Mouse (Mus musculus) lung, postnatal 4 days (tissue): ENCODE results near the gene Osbpl9.
A peak's percentile ranks its signal among the peaks of the same experiment; 100 is the strongest.

ENCODE experiments used
- DNase-seq, 2 experiments: peaks; one replicate each; pipeline ENCODE4 v3.0.0; 2021

The Osbpl9 gene

DNA sequence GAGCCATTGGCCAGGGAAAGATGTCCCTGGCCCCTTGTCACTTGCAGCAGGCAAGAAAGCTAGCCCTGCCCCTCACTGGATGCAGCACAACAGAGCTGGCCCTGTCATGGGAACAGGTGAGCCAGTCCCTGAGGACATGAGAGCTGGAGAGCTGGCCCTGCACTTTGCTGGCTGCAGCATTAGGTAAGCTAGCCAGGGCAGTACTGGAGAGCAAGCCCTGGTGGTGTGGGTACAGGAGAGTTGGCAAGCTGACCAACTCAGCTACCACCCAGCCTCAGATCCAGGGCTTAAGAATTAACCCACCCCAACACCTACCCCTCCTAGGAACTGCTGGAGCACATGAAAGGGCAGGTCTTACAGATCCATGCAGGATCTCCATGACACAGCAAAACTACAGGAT is 73.1 kb downstream of the Osbpl9 start:
- no peak for DNase-seq

DNA sequence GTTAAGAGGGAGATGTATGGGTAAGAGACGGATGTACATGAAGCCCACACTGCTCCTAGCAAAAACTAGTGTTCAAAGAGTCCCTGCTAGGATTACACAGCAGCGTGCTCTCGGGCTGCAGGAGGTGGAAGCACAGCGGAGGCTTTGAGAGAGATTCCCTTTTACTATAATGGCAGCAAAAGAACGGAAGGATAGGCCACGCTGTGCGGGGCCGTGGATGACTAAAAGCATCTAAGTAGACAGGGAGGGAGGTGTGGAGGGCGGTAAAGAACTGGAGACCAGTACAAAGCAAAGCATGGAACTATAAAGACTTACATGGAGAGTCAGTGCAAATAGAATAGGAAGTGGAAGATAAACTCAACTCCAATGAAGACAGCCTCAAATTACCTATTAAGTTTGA is 74.1 kb downstream of the Osbpl9 start:
- no peak for DNase-seq

DNA sequence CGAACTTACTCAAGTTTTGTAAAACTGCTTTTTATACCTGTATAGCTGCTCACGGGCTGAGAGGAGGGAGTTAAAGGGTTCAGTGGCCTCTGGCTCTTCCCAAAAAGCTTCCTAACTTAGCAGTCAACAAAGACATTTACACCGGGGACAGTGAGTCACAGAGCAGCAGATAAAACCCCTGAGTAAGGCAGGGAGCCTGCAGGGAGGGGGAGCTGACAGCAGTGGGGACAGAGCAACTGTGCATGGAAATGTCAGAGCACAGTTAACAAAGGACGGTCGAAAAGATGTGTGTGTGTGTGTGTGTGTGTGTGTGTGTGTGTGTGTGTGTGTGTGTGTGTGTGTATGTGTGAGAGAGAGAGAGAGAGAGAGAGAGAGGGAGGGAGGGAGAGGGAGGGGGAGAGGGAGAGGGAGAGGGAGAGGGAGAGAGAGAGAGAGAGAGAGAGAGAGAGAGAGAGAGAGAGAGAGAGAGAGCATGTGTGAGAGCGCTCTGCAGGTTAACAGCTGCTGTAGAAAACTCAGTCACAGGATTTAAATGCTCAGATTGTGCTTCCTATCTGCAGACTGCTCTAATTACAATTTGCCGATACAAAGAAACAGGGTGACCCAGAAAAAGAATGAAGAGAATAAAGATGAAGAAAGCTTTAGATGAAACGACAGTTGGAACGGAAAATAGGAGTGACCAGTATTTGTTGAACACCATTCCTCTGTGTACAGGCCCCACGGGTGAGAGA is 75.1 kb downstream of the Osbpl9 start:
- DNase-seq = no peak

DNA sequence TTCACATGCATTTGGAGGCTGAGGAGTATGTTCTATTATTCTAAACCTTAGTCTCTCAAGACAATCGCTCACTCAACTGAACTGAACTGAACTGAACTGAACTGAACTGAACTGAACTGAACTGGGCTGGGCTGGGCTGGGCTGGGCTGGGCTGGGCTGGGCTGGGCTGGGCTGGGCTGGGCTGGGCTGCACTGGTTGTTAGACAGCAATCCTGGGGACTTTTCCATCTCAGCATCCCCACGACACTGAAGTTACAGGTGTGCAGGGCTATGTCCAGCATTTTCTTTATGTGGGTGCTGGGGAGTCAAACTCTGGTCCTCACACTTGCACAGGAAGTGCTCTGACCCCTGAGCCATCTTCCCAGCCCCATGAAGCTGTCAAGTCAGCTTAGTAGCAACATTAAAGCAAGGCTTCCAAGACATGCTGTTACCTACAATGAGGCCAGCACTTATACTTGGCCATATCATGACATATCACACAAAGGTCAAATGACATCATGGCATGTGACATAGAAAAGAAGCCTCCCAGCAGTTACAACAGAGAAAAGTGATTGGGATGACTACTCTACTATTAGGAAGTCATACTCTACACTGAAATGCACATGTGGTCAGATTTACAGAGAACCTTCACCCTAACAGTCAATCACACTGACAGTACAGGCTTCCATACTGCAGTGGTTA is 76.2 kb downstream of the Osbpl9 start:
- no peak for DNase-seq

DNA sequence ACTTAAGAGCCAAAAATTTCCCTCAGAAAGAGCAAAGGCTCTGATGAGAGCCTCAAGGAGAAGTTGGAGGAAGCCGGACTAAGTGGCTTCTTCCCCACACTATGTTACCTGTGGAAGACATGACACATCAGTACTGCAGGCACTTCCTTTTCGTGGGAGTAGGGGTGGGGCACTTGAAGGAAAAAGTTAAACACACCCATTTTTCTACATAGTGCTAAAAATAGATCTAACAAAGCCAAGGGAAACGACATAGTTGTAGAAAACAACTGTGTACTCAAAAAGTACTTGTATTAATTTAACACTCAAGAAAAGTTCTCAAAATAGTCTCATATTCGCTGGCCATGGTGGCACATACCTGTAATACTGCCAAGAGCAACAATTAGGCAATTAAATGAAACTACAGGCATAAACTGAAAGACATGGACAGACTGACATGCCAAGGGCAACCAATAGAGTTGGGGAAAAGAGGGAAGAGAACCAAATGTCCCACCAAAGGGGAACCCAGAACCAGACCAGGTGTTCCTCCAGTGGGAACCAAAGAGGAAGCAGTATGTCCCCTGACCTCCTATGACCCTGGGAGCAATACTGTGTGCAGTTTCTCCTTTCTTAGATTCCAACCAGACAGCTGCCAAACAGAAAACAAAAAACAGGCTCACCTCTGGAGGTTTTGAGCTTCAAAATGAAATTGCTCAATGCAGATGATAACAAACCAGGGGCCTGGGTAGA is 79.1 kb downstream of the Osbpl9 start:
- DNase-seq = no peak

DNA sequence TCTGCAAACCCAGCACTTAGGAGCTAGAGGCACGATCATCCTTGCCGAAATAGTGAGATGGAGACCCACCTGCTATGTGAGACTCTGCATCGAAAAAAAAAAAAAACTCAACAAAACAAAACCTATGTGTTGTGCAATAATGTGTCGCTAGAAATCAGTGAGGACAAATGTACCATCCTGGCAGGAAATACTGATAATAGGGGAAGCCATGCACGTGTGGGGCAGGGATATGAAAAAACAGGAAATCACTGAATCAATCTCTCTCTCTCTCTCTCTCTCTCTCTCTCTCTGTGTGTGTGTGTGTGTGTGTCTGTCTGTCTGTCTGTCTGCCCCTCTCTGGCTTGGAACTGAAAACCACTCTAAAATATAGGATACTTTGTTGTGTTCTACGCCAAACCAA is 81.3 kb downstream of the Osbpl9 start:
- no peak for DNase-seq

DNA sequence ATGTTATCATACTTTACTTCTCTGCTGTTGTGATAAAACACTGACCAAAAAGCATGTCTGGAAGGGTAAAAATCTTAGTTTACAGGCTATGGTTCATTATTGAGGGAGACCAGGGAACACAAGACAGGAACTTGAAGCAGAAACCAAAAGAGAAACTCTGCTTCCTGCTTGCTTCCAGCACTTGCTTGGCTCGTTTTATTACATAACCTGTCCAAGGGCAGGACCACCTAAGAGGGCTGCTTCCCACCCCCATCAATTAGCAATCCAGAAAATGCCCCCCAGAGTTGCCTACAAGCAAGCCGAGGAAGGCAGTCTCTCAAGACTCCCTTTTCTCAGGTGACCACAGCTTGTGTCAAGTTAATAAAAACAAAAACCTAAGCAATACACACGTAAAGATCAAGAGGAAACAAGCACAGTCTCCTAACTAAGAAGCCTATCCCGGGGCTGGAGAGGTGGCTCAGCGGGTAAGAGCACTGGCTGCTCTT is 82.4 kb downstream of the Osbpl9 start:
- no peak for DNase-seq

DNA sequence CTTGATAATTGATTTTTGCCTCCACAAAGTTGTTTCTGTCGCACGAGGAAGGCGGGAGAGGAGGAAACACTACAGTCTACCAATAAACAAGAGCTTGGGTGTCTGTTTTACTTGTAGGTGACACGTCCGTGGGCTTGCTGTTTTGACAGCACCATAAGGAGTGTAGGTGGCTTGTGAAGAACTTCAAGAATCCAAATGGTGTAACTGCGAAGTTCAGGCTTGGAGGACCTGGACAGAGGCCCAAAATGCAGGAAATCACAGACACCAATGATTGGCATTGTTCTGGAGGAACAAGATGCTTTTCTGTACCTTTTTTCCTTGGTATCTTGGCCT is 83.8 kb downstream of the Osbpl9 start:
- no peak for DNase-seq

DNA sequence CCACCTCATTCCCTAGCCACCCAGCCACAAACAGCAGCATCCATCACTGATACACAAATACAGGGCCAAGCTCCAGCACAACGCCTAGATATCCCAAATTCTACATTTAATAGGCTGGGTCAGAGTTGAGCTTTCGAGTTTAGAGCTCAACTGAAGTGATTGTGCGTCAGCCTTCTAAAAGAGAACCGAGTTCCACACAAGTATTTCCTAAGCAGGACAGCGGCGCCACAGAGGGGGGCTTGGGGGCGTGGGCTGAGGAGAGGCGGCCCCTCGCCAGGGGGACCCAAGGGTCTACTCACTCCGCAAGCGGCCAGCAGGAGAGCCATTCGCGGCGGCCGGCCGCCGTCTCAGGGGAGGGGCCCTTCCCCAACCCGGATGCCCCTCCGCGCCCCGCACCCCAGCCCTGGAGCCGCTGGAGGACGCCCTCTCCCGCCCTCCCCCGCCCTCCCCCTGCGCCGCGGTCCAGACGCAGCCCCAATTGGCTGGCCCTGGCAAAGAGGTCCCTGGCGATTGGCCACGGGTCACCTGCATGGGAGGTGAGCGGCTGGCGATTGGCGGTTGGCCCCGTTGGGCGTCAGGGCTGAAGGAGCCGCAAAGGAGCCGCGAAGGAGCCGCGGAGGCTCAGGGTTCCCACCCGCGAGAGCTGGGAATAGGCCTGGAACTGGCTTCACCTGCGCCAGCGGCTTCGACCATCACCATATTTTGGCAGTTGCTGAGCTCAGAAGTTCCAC is 84.3 kb downstream of the Osbpl9 start:
- peak; percentile 95 to 97 for DNase-seq

DNA sequence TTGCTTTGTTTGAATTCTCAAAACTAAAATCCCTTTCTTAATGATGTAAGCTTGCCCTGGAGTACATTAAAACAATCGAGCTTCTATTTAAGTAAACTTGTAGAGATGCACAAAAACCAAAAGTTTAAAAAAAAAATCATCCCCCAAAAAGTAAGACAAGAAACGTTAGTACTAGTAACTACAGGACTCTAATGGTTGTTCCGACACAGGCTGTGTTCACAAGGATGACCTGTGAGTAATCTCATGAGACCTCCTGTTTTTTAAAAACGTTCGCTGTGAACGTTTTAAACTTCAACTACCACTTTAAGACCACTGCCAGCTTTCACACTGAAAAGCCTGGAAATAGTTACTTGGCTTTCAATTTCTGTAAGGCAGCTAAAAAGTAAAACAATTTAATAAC is 85.1 kb downstream of the Osbpl9 start:
- no peak for DNase-seq

DNA sequence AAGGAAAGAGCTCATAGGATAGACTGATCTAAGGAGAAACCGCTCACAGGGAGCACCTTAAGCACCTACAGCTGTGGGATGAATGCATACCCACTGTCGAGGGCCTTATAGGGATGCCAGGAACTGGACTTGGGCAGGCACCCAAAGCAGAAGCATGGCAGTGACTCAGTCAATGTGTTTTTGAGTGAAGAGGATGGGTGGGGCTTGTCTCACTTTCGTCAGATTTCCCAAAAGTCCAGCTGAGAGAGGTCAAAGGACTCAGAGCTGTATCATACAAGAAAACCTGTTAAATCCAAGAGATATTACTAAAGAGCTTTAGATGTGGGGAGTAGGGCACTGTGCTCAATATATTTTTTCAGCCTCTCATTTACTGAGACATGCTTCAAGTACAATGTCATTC is 85.6 kb downstream of the Osbpl9 start:
- DNase-seq = peak; percentile 65 to 73

DNA sequence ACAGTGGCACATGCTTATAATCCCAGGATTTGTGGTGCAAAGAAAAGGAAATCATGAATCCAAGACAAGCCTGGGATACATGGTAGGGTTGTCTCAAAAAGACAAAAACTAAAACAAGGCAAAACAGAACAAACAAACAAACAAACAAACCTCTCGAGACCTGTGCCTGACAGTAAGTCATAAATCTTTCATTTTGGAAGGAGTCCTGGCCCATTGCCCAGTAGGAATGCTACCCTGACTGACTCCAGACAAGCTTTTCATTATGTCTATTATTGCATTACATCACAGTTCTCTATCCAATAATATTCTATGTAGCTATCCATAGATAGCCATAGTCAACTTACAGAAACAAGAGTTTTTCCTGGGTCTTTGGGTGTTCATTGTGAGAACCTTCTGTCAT is 86.3 kb downstream of the Osbpl9 start:
- no peak for DNase-seq

DNA sequence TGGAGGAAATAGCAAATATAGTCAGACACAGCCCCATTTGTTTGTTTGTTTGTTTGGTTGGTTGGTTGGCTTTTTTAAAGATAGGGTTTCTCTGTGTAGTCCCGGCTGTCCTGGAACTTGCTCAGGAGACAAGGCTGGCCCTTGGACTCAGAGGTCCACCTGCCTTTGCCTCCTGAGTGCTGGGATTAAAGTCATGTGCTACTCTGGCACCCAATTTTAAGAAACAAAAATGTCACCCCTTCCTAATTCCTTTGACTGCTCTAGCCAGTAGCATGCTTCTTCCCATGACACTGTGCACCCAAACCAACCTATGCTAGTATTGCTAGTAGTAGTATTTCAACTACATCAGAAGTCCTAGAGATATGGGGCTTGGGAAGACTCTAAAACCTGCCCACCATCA is 87.8 kb downstream of the Osbpl9 start:
- no peak for DNase-seq

DNA sequence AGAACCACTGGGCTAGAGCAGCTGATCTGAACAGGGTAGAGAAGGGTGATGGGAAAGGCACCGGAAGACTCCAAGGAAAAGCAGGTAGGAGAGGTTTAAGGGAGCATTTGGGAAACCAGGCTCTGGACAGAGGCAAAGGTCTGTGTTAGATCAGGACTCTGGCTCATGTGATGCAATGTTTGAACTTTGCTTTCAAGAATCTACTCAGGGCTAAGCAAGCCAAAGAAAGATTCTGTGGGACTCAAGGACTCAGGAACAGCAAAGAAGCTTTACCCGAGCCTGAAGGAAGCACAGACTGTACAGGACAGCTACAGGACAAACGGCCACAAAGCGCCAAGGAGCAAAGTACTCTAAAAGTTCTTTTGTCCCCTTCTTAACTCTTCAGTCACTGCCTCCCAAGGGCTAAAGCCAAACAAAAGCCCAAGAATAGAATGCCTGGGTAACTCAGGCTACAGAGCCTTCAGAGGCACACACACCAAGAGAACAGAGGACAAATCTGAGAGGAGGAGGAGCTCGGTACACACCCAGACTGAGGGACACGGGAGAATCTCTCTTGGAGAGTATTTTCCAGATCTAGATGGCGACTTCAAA is 89.1 kb downstream of the Osbpl9 start:
- DNase-seq = no peak

DNA sequence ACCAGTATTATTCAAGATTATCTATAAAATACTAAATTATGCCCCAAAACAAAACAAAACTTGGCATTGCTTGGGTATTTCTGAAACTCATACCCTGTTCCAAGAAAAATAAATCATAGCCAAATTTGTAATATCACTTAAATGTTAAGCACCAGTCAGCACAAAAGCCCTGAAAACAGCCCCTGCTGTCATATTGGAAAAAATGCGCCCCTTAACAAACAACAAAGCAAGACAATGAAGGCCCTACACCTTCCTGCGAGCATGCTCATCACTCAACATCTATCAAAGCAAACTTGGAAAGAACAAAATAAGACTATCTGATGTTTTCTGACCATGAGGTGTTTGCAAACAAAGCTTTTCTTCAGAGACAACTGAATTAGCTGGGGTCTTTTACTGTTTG is 91.1 kb downstream of the Osbpl9 start:
- no peak for DNase-seq

DNA sequence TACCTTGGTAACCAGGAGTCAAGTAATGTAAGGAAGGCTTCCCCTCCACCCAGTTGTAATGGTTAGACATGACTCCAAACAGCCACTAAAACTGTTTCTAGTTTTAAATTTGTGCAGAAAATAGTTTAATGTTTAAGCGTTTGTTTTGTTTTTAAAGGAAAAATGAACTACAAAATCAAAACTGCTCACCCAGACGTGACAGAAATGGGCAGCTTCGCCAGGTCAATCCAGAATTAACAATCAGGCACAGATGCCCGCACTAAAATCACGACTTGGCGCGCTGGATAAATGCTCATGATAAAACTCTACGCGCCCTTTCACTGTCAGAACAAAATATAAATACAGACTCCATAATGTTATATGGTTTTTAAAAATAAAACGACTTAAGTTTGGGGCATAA is 92.4 kb downstream of the Osbpl9 start:
- no peak for DNase-seq

DNA sequence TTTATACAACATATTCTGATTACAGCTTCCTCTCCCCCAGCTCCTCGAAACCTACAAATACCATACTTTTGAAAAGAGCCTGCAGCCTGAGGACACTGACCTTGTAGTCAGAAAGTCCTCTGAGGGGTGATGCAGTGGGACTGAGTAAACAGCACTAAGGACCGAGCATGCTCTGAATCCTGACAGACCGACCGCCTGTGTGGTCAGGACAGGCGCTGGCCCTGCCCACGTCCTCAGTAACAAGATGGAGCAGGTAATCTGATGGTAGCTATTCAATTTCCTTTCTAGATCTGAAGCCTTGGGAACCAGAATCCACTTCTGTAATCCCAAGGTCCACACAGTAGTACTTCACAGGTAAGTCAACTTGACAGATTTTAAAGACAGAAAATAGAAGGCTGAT is 93.1 kb downstream of the Osbpl9 start:
- no peak for DNase-seq

DNA sequence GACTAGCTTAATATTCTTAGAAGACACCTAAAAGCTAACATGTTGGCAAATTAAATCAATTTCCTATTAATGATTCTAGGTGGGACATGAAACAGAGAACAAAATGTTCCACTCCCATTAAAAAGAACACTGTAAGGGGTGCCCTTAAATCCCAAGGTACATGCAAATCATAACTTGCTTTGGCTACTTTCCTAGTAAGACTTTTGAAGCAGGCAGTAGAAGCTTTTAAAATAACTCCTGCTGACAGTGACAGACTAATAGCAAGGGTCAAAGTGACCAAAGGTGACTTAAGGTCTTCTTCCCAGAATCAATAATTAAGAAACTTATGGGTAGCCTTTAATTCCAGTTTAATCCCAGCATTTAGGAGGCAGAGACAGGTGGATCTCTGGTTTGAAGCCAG is 95.5 kb downstream of the Osbpl9 start:
- no peak for DNase-seq

DNA sequence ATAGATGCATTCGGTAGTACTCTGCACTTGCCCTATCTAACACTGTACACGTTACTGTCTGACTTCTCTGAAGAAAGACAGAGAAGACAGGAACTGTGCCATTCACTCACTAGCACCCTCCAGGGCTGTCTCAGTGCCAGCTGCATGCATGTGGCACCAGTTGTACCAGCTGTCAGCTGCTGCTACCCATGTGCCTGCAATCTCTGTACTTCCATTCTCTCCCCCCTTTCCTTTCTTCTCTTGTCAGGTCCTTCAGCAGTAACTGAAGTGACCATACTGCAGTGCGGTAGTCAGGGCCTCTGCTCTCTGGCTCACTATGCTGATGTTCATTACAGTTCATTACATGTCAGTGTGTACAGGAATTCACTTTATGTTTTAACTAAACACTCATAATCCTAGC is 96.0 kb downstream of the Osbpl9 start:
- DNase-seq = no peak

DNA sequence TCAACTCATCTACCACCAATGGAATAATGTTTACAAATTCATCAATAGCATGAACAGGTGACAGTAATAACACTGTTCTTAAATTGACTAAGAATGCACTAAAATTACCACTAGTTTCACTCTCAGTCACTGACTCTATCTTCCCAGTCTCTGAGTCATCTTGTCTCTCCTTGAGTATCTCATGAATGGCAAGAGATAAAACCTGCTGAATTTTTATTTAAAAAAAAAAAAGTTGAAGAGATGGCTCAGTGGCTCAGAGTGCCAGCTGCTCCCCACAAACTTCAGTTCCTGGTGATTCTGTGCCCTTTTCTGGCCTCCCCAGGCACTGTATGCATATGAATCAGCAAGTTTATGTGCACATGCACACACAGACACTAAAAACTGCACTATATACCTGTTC is 96.8 kb downstream of the Osbpl9 start:
- DNase-seq = no peak

DNA sequence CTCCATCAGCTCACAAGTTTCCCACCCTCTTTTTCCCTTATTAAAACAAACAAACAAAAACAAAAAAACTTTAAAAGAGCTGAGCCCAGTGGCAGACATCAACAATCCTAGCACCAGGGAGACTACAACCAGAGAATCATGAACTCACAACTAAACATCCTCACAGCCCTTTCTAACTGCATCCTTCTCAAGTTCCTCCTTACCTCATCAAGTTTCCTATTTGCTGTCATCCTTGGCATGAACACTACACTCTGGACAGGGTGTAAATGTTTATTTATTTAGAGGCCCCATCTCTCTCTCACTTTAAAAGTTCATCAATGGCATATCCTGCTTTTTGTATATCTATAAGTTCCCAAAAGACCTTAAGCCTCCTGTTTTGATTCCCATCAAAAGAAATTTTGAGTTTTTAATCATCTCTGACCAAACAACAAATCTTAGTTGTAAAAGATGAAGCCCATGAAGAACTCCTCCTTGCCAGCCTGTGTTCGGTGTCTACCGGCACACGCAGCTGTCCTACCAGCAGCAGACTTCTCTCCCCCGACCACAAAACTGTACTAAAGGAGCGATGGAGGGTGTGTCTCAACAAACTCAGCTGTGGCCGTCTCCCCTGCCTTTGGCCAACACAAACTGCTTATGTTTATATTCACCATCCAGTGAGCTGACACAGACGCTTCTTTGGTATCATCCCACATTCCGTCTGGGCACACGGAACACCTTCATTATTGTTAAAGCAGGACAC is 98.8 kb downstream of the Osbpl9 start:
- peak; percentile 21 to 30 for DNase-seq

DNA sequence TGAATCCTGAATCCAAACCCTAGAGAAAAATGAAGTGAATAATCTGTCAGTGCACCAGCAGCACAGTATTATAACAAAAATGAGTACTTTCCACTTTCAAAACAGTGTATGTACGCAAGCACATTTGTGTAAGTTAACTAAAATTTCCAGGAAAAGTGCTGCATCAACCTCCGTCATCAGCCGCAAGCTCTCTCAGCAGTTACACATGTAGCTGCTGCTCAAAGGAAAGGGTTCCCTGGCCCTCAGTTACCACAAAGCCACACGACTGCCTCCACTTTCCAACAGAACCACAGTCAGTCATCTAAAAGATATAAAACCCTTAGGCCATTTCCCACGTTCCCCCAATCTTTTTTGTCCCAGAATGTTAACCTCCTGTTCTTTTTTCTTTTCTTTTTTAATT is 99.5 kb downstream of the Osbpl9 start:
- no peak for DNase-seq
